Mouse (Mus musculus): ENCODE data around the gene Scyl1. TPM values are rescaled to one million over a fixed set of nuclear protein-coding genes. Genes with fewer than 3 reads are reported as not detected.

Scyl1 gene
- polyA plus RNA-seq (2012; rRNA removed) = 23.6 TPM in 2 replicates

GRCm38 (mm10) chr19:5770925-5771860 is at the start of gene Scyl1:
Scyl1 (minus strand) TSS chr19:5771419.

GRCm38 (mm10) chr19:5740320-5741317 is 30.6 kb downstream of the Scyl1 start, which contains the start of gene Ltbp3:
Ltbp3 (plus strand) TSS chr19:5740904.

GRCm38 (mm10) chr19:5729444-5729815 is 41.8 kb downstream of the Scyl1 start, which contains the start of gene Fam89b:
Fam89b (minus strand) TSS chr19:5729653.

DNA sequence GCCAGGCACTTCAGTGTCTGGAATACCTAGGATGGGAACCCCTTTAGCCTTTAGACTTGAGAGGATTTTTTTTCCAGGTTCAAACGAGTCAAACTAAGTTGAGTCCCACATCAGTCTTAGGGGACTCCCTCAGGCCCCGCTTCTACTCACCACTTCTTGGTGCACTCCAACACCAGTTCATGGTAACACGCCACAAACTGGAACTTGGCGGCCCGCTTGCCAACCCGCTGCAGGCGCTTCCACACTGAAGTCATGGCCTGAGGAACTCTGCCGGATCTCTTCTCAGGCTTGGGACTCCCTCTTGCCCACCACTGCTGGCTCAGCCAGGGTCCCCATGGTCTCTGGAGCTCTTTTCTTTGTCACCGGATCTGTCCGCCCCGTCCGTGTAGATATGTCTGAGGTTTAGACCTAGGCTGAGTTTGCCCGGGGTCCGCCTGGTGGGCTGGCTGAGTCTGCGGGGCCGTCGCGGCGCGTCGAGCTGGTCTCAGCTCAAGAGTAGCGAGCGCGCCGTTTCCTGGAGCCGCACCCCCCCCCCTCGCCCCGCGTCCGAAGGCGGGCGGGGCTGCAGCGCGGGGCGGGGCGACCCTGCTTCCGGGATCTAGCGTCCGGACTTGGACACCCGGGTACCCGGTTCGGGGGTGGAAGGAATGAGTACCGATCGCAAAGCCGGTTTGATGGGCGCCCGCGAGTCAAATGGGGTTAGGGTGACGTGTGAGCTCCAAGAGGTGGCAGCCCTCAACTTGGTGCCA is 45.3 kb downstream of the Scyl1 start, which contains the start of gene Ehbp1l1:
Gene Ehbp1l1, minus strand, starts transcription at position 551 of the 749 bp plus-strand sequence.

Other genes starting within 250 kb of the Scyl1 start
- 0.02 TPM in 1 of 2 replicates, not detected in the other for gene Ovol1, start 210.8 kb downstream of the Scyl1 start, polyA plus RNA-seq (2012; rRNA removed)
- 0.88 and 1.3 TPM in 2 replicates for gene Ap5b1, start 203.4 kb downstream of the Scyl1 start, polyA plus RNA-seq (2012; rRNA removed)
- gene Rnaseh2c, start 169.5 kb downstream of the Scyl1 start, polyA plus RNA-seq (2012; rRNA removed) = 77.3 and 81.5 TPM in 2 replicates
- gene Kat5, start 161.2 kb downstream of the Scyl1 start, polyA plus RNA-seq (2012; rRNA removed) = 29.8 and 30.0 TPM in 2 replicates
- 12.2 and 17.0 TPM in 2 replicates for gene Rela, start 133.9 kb downstream of the Scyl1 start, polyA plus RNA-seq (2012; rRNA removed)
- 23.2 and 25.6 TPM in 2 replicates for gene Sipa1, start 107.7 kb downstream of the Scyl1 start, polyA plus RNA-seq (2012; rRNA removed)
- 11.5 and 13.8 TPM in 2 replicates for gene Map3k11, start 82.7 kb downstream of the Scyl1 start, polyA plus RNA-seq (2012; rRNA removed)
- 14.3 and 19.3 TPM in 2 replicates for gene Pcnx3, start 82.5 kb downstream of the Scyl1 start, polyA plus RNA-seq (2012; rRNA removed)
- gene Kcnk7, start 67.1 kb downstream of the Scyl1 start, polyA plus RNA-seq (2012; rRNA removed) = 0.05 TPM in 1 of 2 replicates, not detected in the other
- 90.4 and 95.1 TPM in 2 replicates for gene Ehbp1l1, start 45.1 kb downstream of the Scyl1 start, polyA plus RNA-seq (2012; rRNA removed)
- 34.2 and 40.2 TPM in 2 replicates for gene Fam89b, start 41.8 kb downstream of the Scyl1 start, polyA plus RNA-seq (2012; rRNA removed)
- gene Ltbp3, start 30.5 kb downstream of the Scyl1 start, polyA plus RNA-seq (2012; rRNA removed) = 1.6 and 3.2 TPM in 2 replicates
- gene Frmd8, start 103.9 kb upstream of the Scyl1 start, polyA plus RNA-seq (2012; rRNA removed) = 5.5 and 7.0 TPM in 2 replicates
- gene Slc25a45, start 106.4 kb upstream of the Scyl1 start, polyA plus RNA-seq (2012; rRNA removed) = 5.2 and 7.1 TPM in 2 replicates
- 2.2 and 2.7 TPM in 2 replicates for gene Tigd3, start 122.7 kb upstream of the Scyl1 start, polyA plus RNA-seq (2012; rRNA removed)
- gene Dpf2, start 141.6 kb upstream of the Scyl1 start, polyA plus RNA-seq (2012; rRNA removed) = 31.1 and 35.5 TPM in 2 replicates
- 2.2 and 2.3 TPM in 2 replicates for gene Cdc42ep2, start 153.4 kb upstream of the Scyl1 start, polyA plus RNA-seq (2012; rRNA removed)
- 55.8 and 62.7 TPM in 2 replicates for gene Pola2, start 192.8 kb upstream of the Scyl1 start, polyA plus RNA-seq (2012; rRNA removed)
- gene Slc22a20, start 214.7 kb upstream of the Scyl1 start, polyA plus RNA-seq (2012; rRNA removed) = not detected in 2 replicates
- gene Capn1, start 244.5 kb upstream of the Scyl1 start, polyA plus RNA-seq (2012; rRNA removed) = 24.8 and 29.9 TPM in 2 replicates